Mouse (Mus musculus) bone marrow, adult 2 months (tissue): ENCODE results near the gene Rubcnl.

Experiments
- CTCF ChIP-seq: fragments of 200-500 bp; IDR thresholded peaks from 2 replicates; pipeline ENCODE4 v1.5.1; 2011; ENCODE audit warnings: low read length, control low read depth; ENCODE audit not compliant: control insufficient read depth, insufficient read depth
- POLR2A ChIP-seq: fragments of 200-500 bp; IDR thresholded peaks from 2 replicates; pipeline ENCODE4 v1.6.1; 2011; ENCODE audit warnings: low read depth, mild to moderate bottlenecking, control low read depth, low read length, borderline replicate concordance; ENCODE audit not compliant: control insufficient read depth

DNA sequence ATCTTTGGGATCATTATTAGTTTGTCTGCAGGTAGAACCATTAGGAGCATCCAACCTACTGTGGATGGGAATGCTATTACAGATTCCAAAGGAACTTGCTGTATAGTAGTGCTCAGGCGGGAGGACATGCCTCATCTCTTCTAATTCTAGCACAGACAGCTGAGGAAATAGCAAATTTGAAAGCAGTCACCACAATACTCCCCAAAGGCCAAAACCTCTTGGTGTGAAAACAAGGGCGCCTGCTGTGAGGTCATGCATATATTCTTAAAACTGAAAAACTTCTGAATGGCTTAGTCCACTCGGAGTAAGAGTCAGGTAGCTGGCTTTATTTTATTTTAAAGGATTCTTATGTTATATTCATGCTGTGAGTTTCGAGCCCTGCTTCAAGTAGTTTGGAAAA is 16.9 kb downstream of the Rubcnl start:
- TF ChIP-seq CTCF (no peak), POLR2A (no peak)
